Mouse (Mus musculus): ENCODE measurements around the gene Yeats4. TPM values are rescaled to one million over a fixed set of nuclear protein-coding genes. Genes with fewer than 3 reads are reported as not detected.
A peak's percentile ranks its signal among the peaks of the same experiment; 100 is the strongest.

Gene Yeats4
- polyA plus RNA-seq, 1 experiment: 44.6 TPM

- no peak overlapping the region for H3K4me3 ChIP-seq (ENCODE audit: insufficient read depth, low read length)
Observed at GRCm38 (mm10) chr10:117174645-117175044, 49.7 kb downstream of the Yeats4 start.

GRCm38 (mm10) chr10:117173566-117174438 is 50.5 kb downstream of the Yeats4 start:
- TF ChIP-seq POLR2A (IDR thresholded peaks at IDR 0.05; ENCODE audit: low read depth, low read length) (no peak), CTCF (IDR thresholded peaks at IDR 0.05; ENCODE audit: borderline replicate concordance, insufficient read depth, low read length) (no peak)
- H3K27ac ChIP-seq (ENCODE audit: insufficient read depth, low read length): peak overlapping the region; percentile 70
- peaks cover 9% of the 10 kb centered on the region for H3K4me1 ChIP-seq (ENCODE audit: control insufficient read depth, insufficient read depth, low read length)
- no peak overlapping the region for H3K4me3 ChIP-seq (ENCODE audit: insufficient read depth, low read length)

More at GRCm38 (mm10) chr10:117174645-117175044, 49.7 kb downstream of the Yeats4 start:
- peak; percentile 37; the same call in 1 of the 2 replicates for TF ChIP-seq POLR2A (IDR thresholded peaks at IDR 0.05; ENCODE audit: low read depth, low read length)
- no peak for TF ChIP-seq CTCF (IDR thresholded peaks at IDR 0.05; ENCODE audit: borderline replicate concordance, insufficient read depth, low read length)
- Histone ChIP-seq H3K4me1 (ENCODE audit: control insufficient read depth, insufficient read depth, low read length) (peaks cover 9% of the 10 kb centered on the region), H3K27ac (ENCODE audit: insufficient read depth, low read length) (peak overlapping the region; percentile 70)

- Histone ChIP-seq H3K27ac (ENCODE audit: insufficient read depth, low read length) (peak overlapping the region; percentile 35; the same call in 1 of the 2 replicates), H3K4me3 (ENCODE audit: insufficient read depth, low read length) (no peak overlapping the region), H3K4me1 (ENCODE audit: control insufficient read depth, insufficient read depth, low read length) (peaks cover 9% of the 10 kb centered on the region)
Observed at GRCm38 (mm10) chr10:117173111-117173510, 51.2 kb downstream of the Yeats4 start.

GRCm38 (mm10) chr10:117172069-117172468 is 52.2 kb downstream of the Yeats4 start:
- peak overlapping the region; percentile 88 for H3K27ac ChIP-seq (ENCODE audit: insufficient read depth, low read length)
- no peak for TF ChIP-seq CTCF (IDR thresholded peaks at IDR 0.05; ENCODE audit: borderline replicate concordance, insufficient read depth, low read length)
- TF ChIP-seq POLR2A (IDR thresholded peaks at IDR 0.05; ENCODE audit: low read depth, low read length): no peak

More at GRCm38 (mm10) chr10:117173111-117173510, 51.2 kb downstream of the Yeats4 start:
- no peak for TF ChIP-seq POLR2A (IDR thresholded peaks at IDR 0.05; ENCODE audit: low read depth, low read length)
- no peak for TF ChIP-seq CTCF (IDR thresholded peaks at IDR 0.05; ENCODE audit: borderline replicate concordance, insufficient read depth, low read length)

GRCm38 (mm10) chr10:117166785-117167425 is 57.4 kb downstream of the Yeats4 start:
- Histone ChIP-seq H3K4me3 (ENCODE audit: insufficient read depth, low read length) (no peak overlapping the region), H3K4me1 (ENCODE audit: control insufficient read depth, insufficient read depth, low read length) (peaks cover 7% of the 10 kb centered on the region), H3K27ac (ENCODE audit: insufficient read depth, low read length) (no peak overlapping the region)
- TF ChIP-seq POLR2A (IDR thresholded peaks at IDR 0.05; ENCODE audit: low read depth, low read length) (no peak), CTCF (IDR thresholded peaks at IDR 0.05; ENCODE audit: borderline replicate concordance, insufficient read depth, low read length) (no peak)

More at GRCm38 (mm10) chr10:117172069-117172468, 52.2 kb downstream of the Yeats4 start:
- H3K4me1 ChIP-seq (ENCODE audit: control insufficient read depth, insufficient read depth, low read length): peaks cover 9% of the 10 kb centered on the region
- H3K4me3 ChIP-seq (ENCODE audit: insufficient read depth, low read length): no peak overlapping the region

Other genes with a start within 250 kb of the Yeats4 start
- gene Best3, start 238.2 kb downstream of the Yeats4 start, polyA plus RNA-seq (2011; ENCODE audit: insufficient read length, low read depth, missing spikeins): not detected in 2 replicates
- not detected in 2 replicates for gene Lrrc10, start 179.2 kb downstream of the Yeats4 start, polyA plus RNA-seq (2011; ENCODE audit: insufficient read length, low read depth, missing spikeins)
- gene Cct2, start 160.7 kb downstream of the Yeats4 start, polyA plus RNA-seq (2011; ENCODE audit: insufficient read length, low read depth, missing spikeins): 458 and 514 TPM in 2 replicates
- gene Frs2, start 76.0 kb downstream of the Yeats4 start, polyA plus RNA-seq (2011; ENCODE audit: insufficient read length, low read depth, missing spikeins): 54.8 and 61.5 TPM in 2 replicates
- not detected in 2 replicates for gene 9530003J23Rik, start 14.2 kb upstream of the Yeats4 start, polyA plus RNA-seq (2011; ENCODE audit: insufficient read length, low read depth, missing spikeins)
- gene Lyz2, start 57.8 kb upstream of the Yeats4 start, polyA plus RNA-seq (2011; ENCODE audit: insufficient read length, low read depth, missing spikeins): 13.1 and 116 TPM in 2 replicates
- 0.93 TPM in 1 of 2 replicates, not detected in the other for gene Lyz1, start 68.4 kb upstream of the Yeats4 start, polyA plus RNA-seq (2011; ENCODE audit: insufficient read length, low read depth, missing spikeins)
- 77.2 and 99.0 TPM in 2 replicates for gene Cpsf6, start 155.5 kb upstream of the Yeats4 start, polyA plus RNA-seq (2011; ENCODE audit: insufficient read length, low read depth, missing spikeins)